Comparison of ENCODE assay signal across 23 mouse cellular contexts in genomic region chr19:55652693-55653265, GRCm38 (mm10).
DNase-seq lines count a peak whose midpoint lies in the region; ATAC-seq and TF ChIP-seq lines count a peak whose summit lies in the region.
"Had no signal": no experiment of that assay in that cellular context is flagged by ENCODE, and none has a peak within 500 bp of the region (broad histone marks: within the 10 kb centered on the region; RNA-seq: fewer than 3 reads in every experiment).

No protein-coding gene starts in this region.

- H3K79me2 ChIP-seq in MEL (ENCODE audit: control insufficient read depth, insufficient read depth, low read length, poor library complexity) = no peaks in the 10 kb centered on the region

- peaks cover 30% of the 10 kb centered on the region for H3K27me3 ChIP-seq in megakaryocyte, embryonic 14.5 days (replicated peaks)
- no peaks in the 10 kb centered on the region for H3K27me3 ChIP-seq in MEL (ENCODE audit: control insufficient read depth in 1 of 2, insufficient read depth in 2 of 2, low read length in 2 of 2)
- no peaks in the 10 kb centered on the region; the same call in 1 of the 2 replicates for H3K27me3 ChIP-seq in splenic B cell, adult 2 months (ENCODE audit: control insufficient read depth, insufficient read depth, low read length, poor library complexity, severe bottlenecking)
- H3K27me3 ChIP-seq: embryonic facial prominence, embryonic 13.5 days; embryonic facial prominence, embryonic 15.5 days had no signal

- TF ChIP-seq RAD21 in MEL (IDR thresholded peaks at IDR 0.05; ENCODE audit: low read depth, low read length) = no peak

- peak; percentile 61 for DNase-seq in MEL (ENCODE audit: low read depth, low spot score)
- peak; percentile 71 for DNase-seq in splenic B cell, adult 2 months (ENCODE audit: low read depth, low spot score)
- DNase-seq in urinary bladder, postnatal 36 days (ENCODE audit: low spot score in 2 of 2) = no peak
- DNase-seq in right cerebral cortex, postnatal 14 days = no peak
- DNase-seq: adrenal gland, adult 2 months; adrenal gland, postnatal 10 days; adrenal gland, postnatal 25 days; cerebellum, adult 11 months; cerebellum, adult 18-20 months; cerebellum, adult 8-10 months; cerebellum, adult 9-11 months; cerebellum, postnatal 14 days; cerebellum, postnatal 36 days; embryo, embryonic 11 days had no signal

- H3K36me3 ChIP-seq in megakaryocyte, embryonic 14.5 days (replicated peaks; ENCODE audit: low read length) = no peaks in the 10 kb centered on the region
- H3K36me3 ChIP-seq in MEL (ENCODE audit: control insufficient read depth in 1 of 2, insufficient read depth in 2 of 2, low read length in 2 of 2) = peaks cover 0 to 32% of the 10 kb centered on the region in 2 experiments; a peak in 2 of 4 replicates
- H3K36me3 ChIP-seq in splenic B cell, adult 2 months (ENCODE audit: control insufficient read depth, insufficient read depth, low read length, poor library complexity, severe bottlenecking) = no peaks in the 10 kb centered on the region
- H3K36me3 ChIP-seq: embryonic facial prominence, embryonic 13.5 days; embryonic facial prominence, embryonic 15.5 days; forebrain, embryonic 10.5 days; forebrain, embryonic 12.5 days had no signal

- peak overlapping the region; percentile 38 for H3K4me3 ChIP-seq in megakaryocyte, embryonic 14.5 days (replicated peaks)
- 0 out of 4 replicates have a peak overlapping the region, but pooled peaks of 1 of the 2 experiments have one; percentile 27 for H3K4me3 ChIP-seq in MEL (ENCODE audit: control insufficient read depth in 1 of 2, insufficient read depth in 1 of 2, low read depth in 2 of 2, low read length in 2 of 2)
- H3K4me3 ChIP-seq: embryonic facial prominence, embryonic 13.5 days; embryonic facial prominence, embryonic 15.5 days; erythroblast, embryonic 14.5 days; forebrain, embryonic 10.5 days; forebrain, embryonic 12.5 days had no signal

- H3K9ac ChIP-seq in MEL (ENCODE audit: control insufficient read depth, low read depth, low read length, poor library complexity, severe bottlenecking) = no peak overlapping the region
- H3K9ac ChIP-seq: embryonic facial prominence, embryonic 13.5 days; embryonic facial prominence, embryonic 15.5 days; forebrain, embryonic 12.5 days had no signal

- peak; percentile 64 to 70; a peak in 3 of 4 replicates for TF ChIP-seq EP300 in MEL (IDR thresholded peaks at IDR 0.05; ENCODE audit: low read depth in 1 of 2, low read length in 2 of 2)

- TF ChIP-seq CTCF in MEL (IDR thresholded peaks at IDR 0.05 in 2 of 3, conservative IDR thresholded peaks at IDR 0.05 in 1 of 3; ENCODE audit: control insufficient read depth in 1 of 3, insufficient read depth in 1 of 3, low read depth in 2 of 3, low read length in 3 of 3, poor library complexity in 1 of 3, severe bottlenecking in 1 of 3) = no peak

- H3K27ac ChIP-seq in MEL (ENCODE audit: control insufficient read depth, low read depth, low read length) = peak overlapping the region; percentile 47
- H3K27ac ChIP-seq: embryonic facial prominence, embryonic 13.5 days; embryonic facial prominence, embryonic 15.5 days; forebrain, embryonic 12.5 days had no signal

- TF ChIP-seq POLR2A in MEL (IDR thresholded peaks at IDR 0.05; ENCODE audit: control insufficient read depth in 1 of 2, insufficient read depth in 1 of 2, low read depth in 1 of 2, low read length in 2 of 2, poor library complexity in 1 of 2) = no peak

- ATAC-seq in megakaryocyte, adult 5-6 weeks (ENCODE audit: poor library complexity, severe bottlenecking) = no peak
- ATAC-seq: forebrain, embryonic 14.5 days; forebrain, embryonic 16.5 days had no signal

- H3K4me1 ChIP-seq in megakaryocyte, embryonic 14.5 days = peaks cover 11% of the 10 kb centered on the region; the same call in 1 of the 2 replicates
- H3K4me1 ChIP-seq in MEL (ENCODE audit: control insufficient read depth in 1 of 2, insufficient read depth in 2 of 2, low read length in 2 of 2) = peaks cover 19 to 46% of the 10 kb centered on the region in 2 experiments
- H3K4me1 ChIP-seq: forebrain, embryonic 12.5 days had no signal

- peaks cover 6% of the 10 kb centered on the region for H3K9me3 ChIP-seq in megakaryocyte, embryonic 14.5 days
- no peaks in the 10 kb centered on the region for H3K9me3 ChIP-seq in MEL (replicated peaks; ENCODE audit: insufficient read depth, low read length)
- H3K9me3 ChIP-seq: embryonic facial prominence, embryonic 13.5 days; embryonic facial prominence, embryonic 15.5 days; forebrain, embryonic 10.5 days; forebrain, embryonic 12.5 days had no signal

TF ChIP-seq in MEL, 35 proteins besides CTCF, POLR2A, EP300 and RAD21:
- peak; percentile 77 for TF ChIP-seq TCF12 (IDR thresholded peaks at IDR 0.05; ENCODE audit: low read depth, low read length)
- peak; percentile 22; the same call in 1 of the 2 replicates for TF ChIP-seq RCOR1 (IDR thresholded peaks at IDR 0.05; ENCODE audit: low read depth, low read length)
- peak; percentile 86; the same call in 1 of the 2 replicates for TF ChIP-seq MAZ (IDR thresholded peaks at IDR 0.05; ENCODE audit: low read depth, low read length)
- TF ChIP-seq JUND (IDR thresholded peaks at IDR 0.05; ENCODE audit: low read depth, low read length) = 0 out of 2 replicates have a peak, but pooled peaks have one; percentile 26
- TF ChIP-seq MXI1 (IDR thresholded peaks at IDR 0.05; ENCODE audit: low read depth, low read length) = peak; percentile 44; the same call in 1 of the 2 replicates
- TF ChIP-seq BHLHE40 (IDR thresholded peaks at IDR 0.05; ENCODE audit: borderline replicate concordance, low read depth, low read length) = peak; percentile 39; the same call in 1 of the 2 replicates
- no peak for TF ChIP-seq MYB (IDR thresholded peaks at IDR 0.05; ENCODE audit: low read depth, low read length)
- no peak for TF ChIP-seq USF1 (IDR thresholded peaks at IDR 0.05; ENCODE audit: low read depth, low read length)
- no peak for TF ChIP-seq MAX (IDR thresholded peaks at IDR 0.05; ENCODE audit: low read length)
- TF ChIP-seq ZMIZ1 (IDR thresholded peaks at IDR 0.05; ENCODE audit: low read depth, low read length) = no peak
- peak; percentile 62 for TF ChIP-seq ETS1 (IDR thresholded peaks at IDR 0.05; ENCODE audit: low read depth, low read length)
- 0 out of 2 replicates have a peak, but pooled peaks have one; percentile 13 for TF ChIP-seq MAFK (IDR thresholded peaks at IDR 0.05; ENCODE audit: borderline replicate concordance, low read depth, low read length)
- 0 out of 2 replicates have a peak, but pooled peaks have one; percentile 3 for TF ChIP-seq GABPA (IDR thresholded peaks at IDR 0.05; ENCODE audit: low read depth, low read length)
- peak; percentile 63 for TF ChIP-seq GATA1 (IDR thresholded peaks at IDR 0.05; ENCODE audit: low read depth, low read length)
- TF ChIP-seq E2F4 (IDR thresholded peaks at IDR 0.05; ENCODE audit: borderline replicate concordance, low read depth, low read length) = no peak

Comparison
In these comparisons a context has a peak if more than half of its experiments do, and no peak if none do; other contexts are left out.
1. DNase-seq: peak in MEL (single experiment) and splenic B cell, adult 2 months (single experiment); none in urinary bladder, postnatal 36 days (0 of 2) and right cerebral cortex, postnatal 14 days (single experiment).